Mouse (Mus musculus) lung, postnatal 0 days (tissue): ENCODE results near the gene Scgb1c1.

Experiments used
- CTCF ChIP-seq: IDR thresholded peaks from 2 replicates; pipeline ENCODE4 v1.5.1; 2016; ENCODE audit warnings: antibody characterized with exemption, mild to moderate bottlenecking
- EP300 ChIP-seq: IDR thresholded peaks from 2 replicates; pipeline ENCODE4 v1.6.1; 2016; ENCODE audit warnings: antibody characterized with exemption, mild to moderate bottlenecking, control low read depth

DNA sequence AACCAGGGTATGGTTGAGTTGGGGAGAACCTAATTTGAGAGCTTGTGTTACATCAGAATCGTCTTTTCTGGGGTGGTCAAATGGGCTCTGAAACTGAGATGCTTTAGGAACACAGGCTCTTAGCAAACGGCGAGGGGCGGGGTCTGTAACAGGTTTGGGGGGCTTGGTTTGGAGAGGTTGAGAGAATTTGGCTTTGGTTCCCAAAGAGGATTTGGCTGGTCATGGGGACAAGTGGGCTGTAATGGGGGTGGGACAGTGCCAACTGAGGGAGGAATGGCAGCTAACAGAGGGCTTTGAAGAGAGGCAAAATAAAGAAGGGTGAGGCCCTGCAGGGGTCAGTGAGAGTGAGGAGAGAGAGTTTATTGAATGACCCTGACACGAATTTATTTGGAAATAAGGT lies 5.8 kb upstream of the Scgb1c1 start:
- TF ChIP-seq CTCF, result no peak
- no peak for TF ChIP-seq EP300
